Mouse (Mus musculus) small intestine, adult 2 months (tissue): ENCODE measurements at regions not wholly inside any gene's neighbourhood (a gene's known extent, or its start where the extent isn't known, plus 50 kb on each side); places are given as distances from the start of the nearest gene placed in this dataset.

ENCODE experiments used
- CTCF ChIP-seq: fragments of 200-500 bp; IDR thresholded peaks from 2 replicates; pipeline ENCODE4 v1.5.1; 2012; ENCODE audit warnings: low read depth, mild to moderate bottlenecking, control low read depth, inconsistent platforms, low read length, moderate library complexity, mixed read lengths; ENCODE audit not compliant: insufficient replicate concordance, insufficient read length; ENCODE audit errors: extremely low read depth
- POLR2A ChIP-seq: fragments of 200-500 bp; IDR thresholded peaks from 2 replicates; pipeline ENCODE4 v1.6.1; 2012; ENCODE audit warnings: low read depth, mild to moderate bottlenecking, control low read depth, inconsistent platforms, low read length, moderate library complexity

GRCm38 (mm10) chr10:45822251-45822650 is 244.6 kb downstream of the Hace1 start:
- no peak for TF ChIP-seq POLR2A
- TF ChIP-seq CTCF = no peak
